Comparison of ENCODE assay signal across 8 mouse cellular contexts in genomic region chr10:120388400-120388871, GRCm38 (mm10).
DNase-seq lines count a peak whose midpoint lies in the region; ATAC-seq lines count a peak whose summit lies in the region.

No protein-coding gene starts in this region.

- no peaks in the 10 kb centered on the region for H3K27me3 ChIP-seq in kidney, embryonic 14.5 days (ENCODE audit: control insufficient read depth, insufficient read depth, low read length)
- H3K27me3 ChIP-seq in neural tube, embryonic 14.5 days (ENCODE audit: control insufficient read depth, insufficient read depth, low read length): peaks cover 5% of the 10 kb centered on the region; the same call in 1 of the 2 replicates

- H3K27ac ChIP-seq in kidney, embryonic 14.5 days (ENCODE audit: low read depth, low read length): peak overlapping the region; percentile 84
- H3K27ac ChIP-seq in neural tube, embryonic 14.5 days (ENCODE audit: low read depth, low read length): no peak overlapping the region

- peak overlapping the region; percentile 18; the same call in 1 of the 2 replicates for H3K9ac ChIP-seq in kidney, embryonic 14.5 days (ENCODE audit: low read depth, low read length)
- no peak overlapping the region for H3K9ac ChIP-seq in neural tube, embryonic 14.5 days (replicated peaks; ENCODE audit: low read depth, low read length)

- peak; percentile 65 for ATAC-seq in kidney, embryonic 14.5 days (ENCODE audit: low FRiP score, low TSS enrichment)
- peak; percentile 31; the same call in 1 of the 2 replicates for ATAC-seq in neural tube, embryonic 14.5 days (ENCODE audit: low read depth)

- WGBS in kidney, embryonic 14.5 days: 7% methylated on average over 8 of the region's 8 CpGs
- WGBS in neural tube, embryonic 14.5 days: 9% methylated on average over 8 of the region's 8 CpGs

- no peaks in the 10 kb centered on the region for H3K9me3 ChIP-seq in kidney, embryonic 14.5 days (ENCODE audit: control insufficient read depth, low read length)
- H3K9me3 ChIP-seq in neural tube, embryonic 14.5 days (ENCODE audit: control insufficient read depth, low read length): no peaks in the 10 kb centered on the region

- no peaks in the 10 kb centered on the region; the same call in 1 of the 2 replicates for H3K36me3 ChIP-seq in kidney, embryonic 14.5 days (ENCODE audit: control insufficient read depth, insufficient read depth, low read length)
- H3K36me3 ChIP-seq in neural tube, embryonic 14.5 days (ENCODE audit: control insufficient read depth, insufficient read depth, low read length): no peaks in the 10 kb centered on the region

- no peak overlapping the region for H3K4me3 ChIP-seq in kidney, embryonic 14.5 days (ENCODE audit: low read length)
- H3K4me3 ChIP-seq in neural tube, embryonic 14.5 days (ENCODE audit: low read depth, low read length): no peak overlapping the region

- no peak overlapping the region; the same call in 1 of the 2 replicates for H3K4me2 ChIP-seq in kidney, embryonic 14.5 days (replicated peaks; ENCODE audit: low read depth, low read length)
- H3K4me2 ChIP-seq in neural tube, embryonic 14.5 days (ENCODE audit: low read depth, low read length): no peak overlapping the region

- DNase-seq in adrenal gland, adult 2 months: peak; percentile 49
- DNase-seq in adrenal gland, postnatal 10 days: no peak
- peak; percentile 10 for DNase-seq in lung, postnatal 10 days
- no peak for DNase-seq in lung, postnatal 25 days (ENCODE audit: low spot score)
- no peak for DNase-seq in c-Kit-positive CD71-positive TER-119-positive erythroid progenitor cells, embryonic 14.5 days (ENCODE audit: low spot score)
- no peak for DNase-seq in frontal cortex, postnatal 10 days (ENCODE audit: low spot score in 2 of 2)

- H3K4me1 ChIP-seq in kidney, embryonic 14.5 days (ENCODE audit: control insufficient read depth, insufficient read depth, low read length): peaks cover 81% of the 10 kb centered on the region
- H3K4me1 ChIP-seq in neural tube, embryonic 14.5 days (ENCODE audit: control insufficient read depth, insufficient read depth, low read length): peaks cover 16% of the 10 kb centered on the region; the same call in 1 of the 2 replicates

Comparison
In these comparisons a context has a peak if more than half of its experiments do, and no peak if none do; other contexts are left out.
1. DNase-seq: peak in adrenal gland, adult 2 months (single experiment) and lung, postnatal 10 days (single experiment); none in adrenal gland, postnatal 10 days (single experiment), lung, postnatal 25 days (single experiment), c-Kit-positive CD71-positive TER-119-positive erythroid progenitor cells, embryonic 14.5 days (single experiment) and frontal cortex, postnatal 10 days (0 of 2).